Mouse (Mus musculus) heart, postnatal 0 days (tissue): ENCODE measurements around the gene Atp2c2.

Experiments used
- CTCF ChIP-seq: IDR thresholded peaks from 2 replicates; pipeline ENCODE4 v1.5.1; 2016; ENCODE audit warnings: antibody characterized with exemption, control low read depth, low read depth
- EP300 ChIP-seq: IDR thresholded peaks from 2 replicates; pipeline ENCODE4 v1.6.1; 2016; ENCODE audit warnings: antibody characterized with exemption, low read depth

- TF ChIP-seq EP300: no peak
- no peak for TF ChIP-seq CTCF
Observed at GRCm38 (mm10) chr8:119794689-119795088, 94.9 kb downstream of the Atp2c2 start.
